Mouse (Mus musculus) heart, postnatal 14 days (tissue): ENCODE measurements around the gene Btg1. TPM values are rescaled to one million over a fixed set of nuclear protein-coding genes. Genes with fewer than 3 reads are reported as not detected.

Source experiments
- DNase-seq, 2 experiments: peaks; one replicate each; pipeline ENCODE4 v3.0.0; 2021 to 2022
- intact Hi-C: fragments of 180-260 bp; cut with DNase I; formaldehyde crosslinking; loops from one replicate; pipeline ENCODE4 v1.15.1; 2025
- total RNA-seq, 2 experiments: library from RNA; stranded (reverse); gene quantifications; 2 replicates each; pipeline ENCODE4 v1.2.3; 2021

Gene Btg1
- total RNA-seq, 2 experiments from 2014 or later = 48.0 to 53.4 TPM

GRCm38 (mm10) chr10:96655066-96655465 is 38.3 kb downstream of the Btg1 start:
- intact Hi-C loops = no loop called here
- no peak for DNase-seq

- DNase-seq = no peak
- intact Hi-C loops = no loop called here
Observed at GRCm38 (mm10) chr10:96656176-96656575, 39.4 kb downstream of the Btg1 start.

DNA sequence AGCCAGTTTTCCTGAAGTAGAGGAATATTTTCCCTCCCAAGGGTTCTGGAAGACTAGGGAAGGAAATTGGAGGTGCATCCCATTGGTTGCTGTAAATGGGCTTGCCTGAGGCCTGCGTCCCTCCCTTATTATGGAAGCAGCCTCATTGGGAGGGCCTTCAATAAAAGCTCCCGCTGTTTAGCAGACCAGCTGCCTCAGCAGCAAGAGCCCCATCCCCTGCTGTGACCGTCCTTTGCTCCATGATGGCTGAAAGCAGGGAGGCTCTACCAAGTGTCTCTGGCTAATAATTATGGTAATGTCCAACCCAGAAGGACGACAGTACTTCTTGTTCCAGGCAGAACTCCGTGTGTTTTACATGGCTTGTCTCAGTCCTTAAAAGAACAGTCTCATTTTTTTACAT is 42.1 kb downstream of the Btg1 start:
- intact Hi-C loops = no loop called here
- no peak for DNase-seq

- no peak for DNase-seq
- intact Hi-C loops = no loop called here
Observed at GRCm38 (mm10) chr10:96660280-96660985, 43.6 kb downstream of the Btg1 start.

- intact Hi-C loops = no loop called here
- no peak for DNase-seq
Observed at GRCm38 (mm10) chr10:96662976-96663375, 46.2 kb downstream of the Btg1 start.

DNA sequence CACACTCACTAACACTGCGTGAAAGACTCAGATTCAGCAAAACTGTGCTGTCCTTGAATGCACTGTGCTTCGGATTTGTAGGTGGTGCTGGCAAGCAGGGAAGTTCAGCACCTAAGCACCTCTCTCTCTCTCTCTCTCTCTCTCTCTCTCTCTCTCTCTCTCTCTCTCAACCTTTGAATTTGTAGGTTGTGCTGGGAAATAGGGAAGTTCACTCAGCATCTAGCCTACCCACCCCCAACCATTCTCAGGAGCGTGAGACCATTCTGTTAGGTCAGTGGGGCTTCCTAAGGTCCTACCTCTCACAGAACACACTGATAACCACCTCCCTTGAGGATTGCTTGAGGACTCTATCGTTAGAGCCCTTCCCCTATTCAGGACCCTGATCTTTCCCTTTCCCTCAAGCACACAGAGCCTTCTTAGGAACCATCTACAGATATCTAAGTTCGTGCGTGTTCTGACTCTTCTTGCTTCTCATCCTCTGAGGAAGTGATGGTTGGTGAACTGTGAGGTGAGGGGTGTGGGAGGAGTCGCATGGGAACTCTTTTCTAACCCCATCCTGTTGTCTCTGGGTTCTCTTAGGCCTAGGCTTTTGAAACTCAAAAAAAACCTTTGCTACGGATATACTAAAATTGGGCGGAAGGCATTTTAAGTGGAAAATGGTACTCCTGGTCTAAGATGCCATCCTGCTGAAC is 47.1 kb downstream of the Btg1 start:
- no peak for DNase-seq
- intact Hi-C loops = no loop called here
